In genomic region chr1:180175635-180176034, GRCm38 (mm10) we compare ENCODE assay signal across 13 mouse cellular contexts. TPM values are rescaled to one million over a fixed set of nuclear protein-coding genes. Genes with fewer than 3 reads are reported as not detected.
DNase-seq lines count a peak whose midpoint lies in the region; ATAC-seq lines count a peak whose summit lies in the region.
"Had no signal": no experiment of that assay in that cellular context is flagged by ENCODE, and none has a peak within 500 bp of the region (broad histone marks: within the 10 kb centered on the region; RNA-seq: fewer than 3 reads in every experiment).

No protein-coding gene starts in this region.

- no peaks in the 10 kb centered on the region for H3K9me3 ChIP-seq in heart, embryonic 16.5 days (replicated peaks; ENCODE audit: control insufficient read depth, low read length)
- H3K9me3 ChIP-seq in intestine, embryonic 16.5 days (ENCODE audit: control insufficient read depth, low read length) = no peaks in the 10 kb centered on the region
- no peaks in the 10 kb centered on the region for H3K9me3 ChIP-seq in kidney, embryonic 14.5 days (ENCODE audit: control insufficient read depth, low read length)
- no peaks in the 10 kb centered on the region for H3K9me3 ChIP-seq in liver, embryonic 16.5 days (replicated peaks; ENCODE audit: control insufficient read depth, low read length)
- H3K9me3 ChIP-seq: heart, embryonic 10.5 days; hindbrain, embryonic 12.5 days had no signal

- H3K36me3 ChIP-seq in heart, embryonic 16.5 days (ENCODE audit: control insufficient read depth, insufficient read depth) = no peaks in the 10 kb centered on the region
- H3K36me3 ChIP-seq in intestine, embryonic 16.5 days (ENCODE audit: control insufficient read depth, insufficient read depth, low read length) = no peaks in the 10 kb centered on the region
- no peaks in the 10 kb centered on the region for H3K36me3 ChIP-seq in kidney, embryonic 14.5 days (ENCODE audit: control insufficient read depth, insufficient read depth, low read length)
- no peaks in the 10 kb centered on the region for H3K36me3 ChIP-seq in liver, embryonic 16.5 days (ENCODE audit: control insufficient read depth, insufficient read depth)
- H3K36me3 ChIP-seq: heart, embryonic 10.5 days; hindbrain, embryonic 12.5 days had no signal

- DNase-seq in heart, adult 9 months (ENCODE audit: low spot score in 2 of 2) = no peak
- DNase-seq in thymus, postnatal 14 days = no peak
- no peak for DNase-seq in yolk sac, embryonic 10.5 days (ENCODE audit: low spot score)
- DNase-seq: adrenal gland, postnatal 36 days; right cerebral cortex, postnatal 25 days; thymus, postnatal 4 days had no signal

- no peak for ATAC-seq in heart, embryonic 16.5 days (replicated peaks; ENCODE audit: extremely low read depth, insufficient read depth, low FRiP score)
- ATAC-seq in intestine, embryonic 16.5 days = peak; percentile 90
- peak; percentile 18; the same call in 1 of the 2 replicates for ATAC-seq in kidney, embryonic 14.5 days (ENCODE audit: low FRiP score, low TSS enrichment)
- ATAC-seq in liver, embryonic 16.5 days (ENCODE audit: low read depth) = peak; percentile 17; the same call in 1 of the 2 replicates

- H3K4me1 ChIP-seq in heart, embryonic 16.5 days (ENCODE audit: control insufficient read depth, insufficient read depth, low read length) = peaks cover 12% of the 10 kb centered on the region; the same call in 1 of the 2 replicates
- peaks cover 4% of the 10 kb centered on the region; the same call in 1 of the 2 replicates for H3K4me1 ChIP-seq in intestine, embryonic 16.5 days (ENCODE audit: control insufficient read depth, insufficient read depth, low read length)
- H3K4me1 ChIP-seq in kidney, embryonic 14.5 days (ENCODE audit: control insufficient read depth, insufficient read depth, low read length) = no peaks in the 10 kb centered on the region
- peaks cover 2% of the 10 kb centered on the region for H3K4me1 ChIP-seq in liver, embryonic 16.5 days (ENCODE audit: control insufficient read depth, low read depth, low read length)
- H3K4me1 ChIP-seq: hindbrain, embryonic 12.5 days had no signal

- no peaks in the 10 kb centered on the region for H3K27me3 ChIP-seq in heart, embryonic 16.5 days (ENCODE audit: control insufficient read depth, insufficient read depth, low read length)
- H3K27me3 ChIP-seq in intestine, embryonic 16.5 days (replicated peaks; ENCODE audit: control insufficient read depth, insufficient read depth, low read length) = no peaks in the 10 kb centered on the region
- H3K27me3 ChIP-seq in kidney, embryonic 14.5 days (ENCODE audit: control insufficient read depth, insufficient read depth, low read length) = no peaks in the 10 kb centered on the region
- no peaks in the 10 kb centered on the region for H3K27me3 ChIP-seq in liver, embryonic 16.5 days (ENCODE audit: control insufficient read depth, insufficient read depth, low read depth, low read length)
- H3K27me3 ChIP-seq: hindbrain, embryonic 12.5 days had no signal

- no peak overlapping the region for H3K27ac ChIP-seq in heart, embryonic 16.5 days (ENCODE audit: low read length)
- H3K27ac ChIP-seq in intestine, embryonic 16.5 days (ENCODE audit: low read length) = peak overlapping the region; percentile 72; the same call in 1 of the 2 replicates
- no peak overlapping the region for H3K27ac ChIP-seq in kidney, embryonic 14.5 days (ENCODE audit: low read depth, low read length)
- peak overlapping the region; percentile 40; the same call in 1 of the 2 replicates for H3K27ac ChIP-seq in liver, embryonic 16.5 days (ENCODE audit: low read length)
- H3K27ac ChIP-seq: heart, embryonic 10.5 days; hindbrain, embryonic 12.5 days had no signal

- H3K9ac ChIP-seq in heart, embryonic 16.5 days (ENCODE audit: low read length) = peak overlapping the region; percentile 43; the same call in 1 of the 2 replicates
- H3K9ac ChIP-seq in intestine, embryonic 16.5 days (ENCODE audit: low read depth, low read length) = no peak overlapping the region
- H3K9ac ChIP-seq in kidney, embryonic 14.5 days (ENCODE audit: low read depth, low read length) = no peak overlapping the region
- H3K9ac ChIP-seq in liver, embryonic 16.5 days (ENCODE audit: low read depth, low read length) = no peak overlapping the region
- H3K9ac ChIP-seq: hindbrain, embryonic 12.5 days had no signal

- WGBS in heart, embryonic 16.5 days = 56% methylated on average over 8 of the region's 8 CpGs
- WGBS in intestine, embryonic 16.5 days = 42% methylated on average over 8 of the region's 8 CpGs
- 54% methylated on average over 8 of the region's 8 CpGs for WGBS in kidney, embryonic 14.5 days
- WGBS in liver, embryonic 16.5 days (ENCODE audit: insufficient replicate concordance) = 53% methylated on average over 8 of the region's 8 CpGs

- H3K4me3 ChIP-seq in heart, embryonic 16.5 days (ENCODE audit: low read length) = no peak overlapping the region
- H3K4me3 ChIP-seq in intestine, embryonic 16.5 days (ENCODE audit: low read length) = no peak overlapping the region
- H3K4me3 ChIP-seq in kidney, embryonic 14.5 days (ENCODE audit: low read length) = no peak overlapping the region
- no peak overlapping the region for H3K4me3 ChIP-seq in liver, embryonic 16.5 days (ENCODE audit: low read depth, low read length)
- H3K4me3 ChIP-seq: heart, embryonic 10.5 days; hindbrain, embryonic 12.5 days; myocyte had no signal

- H3K4me2 ChIP-seq in heart, embryonic 16.5 days (ENCODE audit: low read depth, low read length) = no peak overlapping the region
- H3K4me2 ChIP-seq in intestine, embryonic 16.5 days (ENCODE audit: low read depth, low read length) = no peak overlapping the region
- H3K4me2 ChIP-seq in kidney, embryonic 14.5 days (replicated peaks; ENCODE audit: low read depth, low read length) = no peak overlapping the region
- no peak overlapping the region for H3K4me2 ChIP-seq in liver, embryonic 16.5 days (ENCODE audit: low read depth, low read length)
- H3K4me2 ChIP-seq: hindbrain, embryonic 12.5 days had no signal

RNA-seq across cellular contexts. Expression of gene Coq8a, which starts 23.8 kb away (rescaled TPM):
- polyA plus RNA-seq in heart, embryonic 16.5 days (2015; fragmentation: Nextera tagmentation; extraction: Ambion mirVana) = 70.0 and 89.0 TPM in 2 replicates
- 24.8 and 30.4 TPM in 2 replicates for polyA plus RNA-seq in intestine, embryonic 16.5 days (2015; fragmentation: Nextera tagmentation; extraction: Ambion mirVana)
- polyA plus RNA-seq in kidney, embryonic 14.5 days (2014; fragmentation: Nextera tagmentation; extraction: Ambion mirVana) = 6.0 and 10.4 TPM in 2 replicates
- 37.0 and 43.7 TPM in 2 replicates for polyA plus RNA-seq in liver, embryonic 16.5 days (2015; fragmentation: Nextera tagmentation; extraction: Ambion mirVana)

Comparison
In these comparisons a context has a peak if more than half of its experiments do, and no peak if none do; other contexts are left out.
1. H3K27ac ChIP-seq: peak in intestine, embryonic 16.5 days (single experiment) and liver, embryonic 16.5 days (single experiment); none in heart, embryonic 16.5 days (single experiment) and kidney, embryonic 14.5 days (single experiment).